Mouse (Mus musculus) spleen, adult 2 months (tissue): ENCODE measurements around the gene Asic2.

Source experiments
- CTCF ChIP-seq: fragments of 200-500 bp; IDR thresholded peaks from 2 replicates; pipeline ENCODE4 v1.5.1; 2011; ENCODE audit warnings: mild to moderate bottlenecking, inconsistent platforms; ENCODE audit not compliant: insufficient read depth, insufficient read length, insufficient replicate concordance; ENCODE audit errors: extremely low read depth
- POLR2A ChIP-seq: fragments of 200-500 bp; IDR thresholded peaks from 2 replicates; pipeline ENCODE4 v1.6.1; 2011; ENCODE audit warnings: low read depth, low read length, inconsistent platforms

DNA sequence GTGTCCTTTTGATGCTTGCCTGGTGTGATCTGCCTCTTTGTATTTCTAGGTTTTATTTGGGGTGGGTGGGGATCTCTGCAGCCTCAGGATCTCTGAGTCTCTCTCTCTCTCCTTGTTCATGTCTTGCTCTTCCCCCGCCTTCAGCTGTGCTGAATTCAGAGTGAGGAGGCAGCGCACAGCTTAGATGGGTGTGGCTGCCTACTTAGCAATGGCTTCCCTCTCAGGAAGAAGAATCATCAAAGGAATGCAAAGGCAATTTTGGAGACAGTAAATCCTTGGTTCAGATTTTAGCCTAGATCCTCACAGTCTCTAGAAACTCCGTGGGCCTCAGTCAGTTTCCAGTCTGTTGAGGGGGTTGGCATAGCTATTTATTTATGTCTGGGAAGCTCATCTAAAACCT lies 297.8 kb downstream of the Asic2 start:
- TF ChIP-seq POLR2A, result no peak
- TF ChIP-seq CTCF, result no peak
